Mouse (Mus musculus) testis, adult 2 months (tissue): ENCODE data around the gene Zfp575.

Source experiments
- CTCF ChIP-seq: fragments of 200-500 bp; IDR thresholded peaks from 2 replicates; pipeline ENCODE4 v1.5.1; 2012; ENCODE audit warnings: low read depth, mild to moderate bottlenecking, inconsistent platforms, low read length, moderate library complexity; ENCODE audit not compliant: control insufficient read depth, insufficient read depth, insufficient replicate concordance
- POLR2A ChIP-seq: fragments of 200-500 bp; IDR thresholded peaks from 2 replicates; pipeline ENCODE4 v1.6.1; 2012; ENCODE audit warnings: low read depth, mild to moderate bottlenecking, inconsistent platforms, low read length, moderate library complexity; ENCODE audit not compliant: control insufficient read depth

- TF ChIP-seq POLR2A, result no peak
- no peak for TF ChIP-seq CTCF
These were observed 53.1 kb downstream of the Zfp575 start for GRCm38 (mm10) chr7:24534301-24534700.
